Mouse (Mus musculus): ENCODE results near the gene Cog3. TPM values are rescaled to one million over a fixed set of nuclear protein-coding genes. Genes with fewer than 3 reads are reported as not detected.
"Not testable (repeated sequence)": the region's sequence is repeated elsewhere in the genome, so short reads cannot be mapped to it uniquely, and the experiment has no call there.

Gene Cog3
- polyA plus RNA-seq, 1 experiment from 2014 or later: 6.4 TPM

DNA sequence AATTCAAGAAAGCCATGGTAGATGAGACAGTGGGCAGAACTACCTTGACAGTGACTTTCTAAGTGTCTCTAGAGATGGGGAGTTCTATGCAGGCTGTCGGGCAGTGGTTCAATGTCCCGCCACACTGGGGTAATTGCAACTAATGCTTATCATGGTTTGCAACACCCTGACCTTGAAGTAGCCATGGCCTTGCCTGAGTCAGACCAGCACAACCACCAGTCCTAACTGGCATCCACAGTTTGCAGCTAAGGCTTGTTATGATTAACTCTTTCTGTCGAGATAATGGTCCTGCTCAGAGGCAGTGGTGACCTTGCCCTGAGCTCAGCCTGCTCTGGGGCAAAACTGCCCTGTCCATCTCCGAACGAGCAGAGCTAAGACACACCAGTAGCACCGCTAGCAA, 35.0 kb upstream of the Cog3 start:
- WGBS (ENCODE audit: insufficient replicate concordance): 68% methylated on average over 6 of the region's 6 CpGs
- no peak for ATAC-seq (ENCODE audit: low read depth)

GRCm38 (mm10) chr14:75787794-75788175, 33.5 kb upstream of the Cog3 start:
- H3K27me3 ChIP-seq (ENCODE audit: control insufficient read depth, insufficient read depth, low read depth, low read length): no peaks in the 10 kb centered on the region; the same call in 1 of the 2 replicates
- no peaks in the 10 kb centered on the region for H3K9me3 ChIP-seq (replicated peaks; ENCODE audit: control insufficient read depth, low read length)
- H3K4me1 ChIP-seq (ENCODE audit: control insufficient read depth, low read depth, low read length): peaks cover 14% of the 10 kb centered on the region
- H3K4me2 ChIP-seq (ENCODE audit: low read depth, low read length): peak overlapping the region; percentile 81
- peak overlapping the region; percentile 68 for H3K4me3 ChIP-seq (ENCODE audit: low read depth, low read length)
- H3K27ac ChIP-seq (ENCODE audit: low read length): no peak overlapping the region
- peak overlapping the region; percentile 81 for H3K9ac ChIP-seq (ENCODE audit: low read depth, low read length)
- no peaks in the 10 kb centered on the region for H3K36me3 ChIP-seq (ENCODE audit: control insufficient read depth, insufficient read depth)
- whole genome bisulfite sequencing (ENCODE audit: insufficient replicate concordance): 23% methylated on average over 7 of the region's 7 CpGs
- ATAC-seq (ENCODE audit: low read depth): no peak

More for the DNA sequence above, 35.0 kb upstream of the Cog3 start:
- H3K9me3 ChIP-seq (replicated peaks; ENCODE audit: control insufficient read depth, low read length): no peaks in the 10 kb centered on the region
- no peak overlapping the region for H3K9ac ChIP-seq (ENCODE audit: low read depth, low read length)
- H3K27ac ChIP-seq (ENCODE audit: low read length): no peak overlapping the region
- H3K4me3 ChIP-seq (ENCODE audit: low read depth, low read length): no peak overlapping the region
- H3K4me2 ChIP-seq (ENCODE audit: low read depth, low read length): no peak overlapping the region
- H3K36me3 ChIP-seq (ENCODE audit: control insufficient read depth, insufficient read depth): no peaks in the 10 kb centered on the region
- H3K27me3 ChIP-seq (ENCODE audit: control insufficient read depth, insufficient read depth, low read depth, low read length): no peaks in the 10 kb centered on the region; the same call in 1 of the 2 replicates
- peaks cover 14% of the 10 kb centered on the region for H3K4me1 ChIP-seq (ENCODE audit: control insufficient read depth, low read depth, low read length)

DNA sequence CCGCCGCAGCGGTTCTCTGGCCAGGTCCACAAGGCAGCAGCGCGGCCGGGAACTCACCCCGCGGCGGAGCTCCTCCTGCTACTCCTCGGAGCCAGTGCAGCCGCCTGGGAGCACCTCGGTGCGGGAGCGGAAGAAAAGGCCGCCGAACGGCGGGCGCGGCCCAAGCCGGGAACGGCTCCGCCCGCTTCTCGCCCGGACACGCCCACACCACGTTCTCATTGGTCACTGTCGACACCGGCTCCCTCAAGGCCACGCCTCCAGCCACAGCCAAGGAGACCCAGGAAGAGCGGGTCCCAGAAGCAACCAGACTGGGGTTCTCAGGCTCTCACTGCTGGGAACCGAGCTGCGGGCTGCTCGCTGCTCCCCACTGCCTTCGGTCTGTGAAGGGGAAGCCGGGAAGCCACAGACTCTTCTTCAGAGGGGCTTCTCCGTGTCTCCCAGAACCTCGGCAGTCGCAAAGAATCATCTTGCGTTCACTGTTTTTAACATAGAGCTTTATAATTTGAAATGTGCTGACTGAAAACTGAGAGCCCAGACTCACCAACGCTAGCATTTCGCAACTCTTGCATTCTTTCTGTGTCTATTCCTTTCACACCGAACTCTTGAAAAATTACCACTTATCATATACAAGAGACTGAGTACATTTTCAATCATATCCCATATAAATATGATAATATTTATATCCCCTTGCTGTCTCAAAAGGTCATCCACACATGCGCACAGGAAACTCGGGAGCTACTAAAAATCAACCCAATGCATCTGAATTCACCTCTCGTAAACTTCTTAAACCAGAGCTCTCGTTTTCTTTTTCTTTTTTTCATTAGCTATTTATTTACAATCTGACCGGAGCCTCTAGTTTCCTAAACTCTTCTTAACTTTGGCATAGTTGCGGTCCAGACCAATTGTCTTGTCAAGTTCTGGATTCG, 32.8 kb upstream of the Cog3 start, which contains the start of gene Slc25a30:
Gene Slc25a30 (minus strand): TSS at position 170 of the 926 bp plus-strand sequence.
- WGBS (ENCODE audit: insufficient replicate concordance): 4% methylated on average over 51 of the region's 51 CpGs

GRCm38 (mm10) chr14:75786424-75786867, 32.1 kb upstream of the Cog3 start:
- no peaks in the 10 kb centered on the region; the same call in 1 of the 2 replicates for H3K27me3 ChIP-seq (ENCODE audit: control insufficient read depth, insufficient read depth, low read depth, low read length)
- no peaks in the 10 kb centered on the region for H3K9me3 ChIP-seq (replicated peaks; ENCODE audit: control insufficient read depth, low read length)
- no peaks in the 10 kb centered on the region for H3K36me3 ChIP-seq (ENCODE audit: control insufficient read depth, insufficient read depth)
- peak; percentile 58 for ATAC-seq (ENCODE audit: low read depth)
- H3K4me3 ChIP-seq (ENCODE audit: low read depth, low read length): peak overlapping the region; percentile 68
- peak overlapping the region; percentile 81 for H3K4me2 ChIP-seq (ENCODE audit: low read depth, low read length)
- H3K27ac ChIP-seq (ENCODE audit: low read length): peak overlapping the region; percentile 87
- under 1% methylated on average over 31 of the region's 31 CpGs for WGBS (ENCODE audit: insufficient replicate concordance)
- peaks cover 14% of the 10 kb centered on the region for H3K4me1 ChIP-seq (ENCODE audit: control insufficient read depth, low read depth, low read length)
- peak overlapping the region; percentile 87 for H3K9ac ChIP-seq (ENCODE audit: low read depth, low read length)

More for the DNA sequence above, 32.8 kb upstream of the Cog3 start, which contains the start of gene Slc25a30:
- peak; percentile 98 for ATAC-seq (ENCODE audit: low read depth)
- Histone ChIP-seq H3K4me1 (ENCODE audit: control insufficient read depth, low read depth, low read length) (peaks cover 14% of the 10 kb centered on the region), H3K4me3 (ENCODE audit: low read depth, low read length) (peak within 1 kb of the TSS; percentile 68), H3K9ac (ENCODE audit: low read depth, low read length) (peak within 1 kb of the TSS; percentile 87), H3K27me3 (ENCODE audit: control insufficient read depth, insufficient read depth, low read depth, low read length) (no peaks in the 10 kb centered on the region; the same call in 1 of the 2 replicates), H3K4me2 (ENCODE audit: low read depth, low read length) (peak within 1 kb of the TSS; percentile 81), H3K36me3 (ENCODE audit: control insufficient read depth, insufficient read depth) (no peaks in the 10 kb centered on the region), H3K27ac (ENCODE audit: low read length) (peak within 1 kb of the TSS; percentile 87), H3K9me3 (replicated peaks; ENCODE audit: control insufficient read depth, low read length) (no peaks in the 10 kb centered on the region)

DNA sequence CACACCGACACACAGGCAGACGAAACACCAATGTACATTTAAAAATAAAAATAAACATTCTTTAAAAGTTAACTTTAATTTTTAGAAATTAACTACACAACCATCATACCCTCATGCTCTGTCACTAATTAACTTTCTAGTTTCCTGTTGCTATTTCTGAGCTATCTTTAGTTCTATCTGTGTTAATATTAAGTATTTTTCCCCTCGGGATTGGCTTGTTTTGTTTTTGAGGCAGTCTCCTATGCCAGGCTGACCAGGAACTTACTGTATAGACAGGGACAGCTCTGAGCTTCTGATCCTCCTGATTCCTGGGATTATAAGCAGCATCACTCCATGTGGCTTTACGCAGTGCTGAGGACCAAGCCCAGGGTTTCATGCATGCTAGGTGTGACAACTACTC, 25.6 kb upstream of the Cog3 start:
- Histone ChIP-seq H3K9ac (ENCODE audit: low read depth, low read length) (no peak overlapping the region), H3K27me3 (ENCODE audit: control insufficient read depth, insufficient read depth, low read depth, low read length) (no peaks in the 10 kb centered on the region), H3K27ac (ENCODE audit: low read length) (no peak overlapping the region), H3K4me2 (ENCODE audit: low read depth, low read length) (no peak overlapping the region), H3K9me3 (replicated peaks; ENCODE audit: control insufficient read depth, low read length) (no peaks in the 10 kb centered on the region), H3K4me3 (ENCODE audit: low read depth, low read length) (no peak overlapping the region), H3K4me1 (ENCODE audit: control insufficient read depth, low read depth, low read length) (peaks cover 8% of the 10 kb centered on the region; the same call in 1 of the 2 replicates), H3K36me3 (ENCODE audit: control insufficient read depth, insufficient read depth) (no peaks in the 10 kb centered on the region)
- ATAC-seq (ENCODE audit: low read depth): no peak
- WGBS (ENCODE audit: insufficient replicate concordance): 77% methylated on average over 4 of the region's 4 CpGs

DNA sequence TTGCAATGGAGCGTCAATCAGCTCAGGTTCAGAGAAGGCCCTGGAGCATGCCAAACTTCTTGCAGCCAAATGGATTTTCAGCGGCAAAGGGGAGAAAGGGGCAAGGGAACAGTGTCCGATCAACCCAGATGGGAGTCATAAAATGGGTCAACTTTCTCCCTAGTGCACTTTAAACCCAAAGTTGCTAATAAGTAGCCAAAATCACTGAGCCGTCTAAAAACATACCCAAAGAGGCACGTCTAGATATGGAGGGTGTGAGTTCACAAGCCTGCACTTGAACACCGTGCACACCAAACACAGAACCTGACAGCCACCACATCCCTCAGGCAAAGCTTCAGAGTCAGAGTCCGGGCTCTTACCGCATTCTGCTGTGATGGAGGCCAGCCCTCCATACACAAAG, 22.3 kb upstream of the Cog3 start:
- Histone ChIP-seq H3K9me3 (replicated peaks; ENCODE audit: control insufficient read depth, low read length) (no peaks in the 10 kb centered on the region), H3K4me1 (ENCODE audit: control insufficient read depth, low read depth, low read length) (peaks cover 27% of the 10 kb centered on the region), H3K9ac (ENCODE audit: low read depth, low read length) (no peak overlapping the region), H3K27ac (ENCODE audit: low read length) (no peak overlapping the region), H3K4me3 (ENCODE audit: low read depth, low read length) (no peak overlapping the region), H3K27me3 (ENCODE audit: control insufficient read depth, insufficient read depth, low read depth, low read length) (no peaks in the 10 kb centered on the region), H3K36me3 (ENCODE audit: control insufficient read depth, insufficient read depth) (no peaks in the 10 kb centered on the region), H3K4me2 (ENCODE audit: low read depth, low read length) (no peak overlapping the region)
- ATAC-seq (ENCODE audit: low read depth): no peak
- WGBS (ENCODE audit: insufficient replicate concordance): 87% methylated on average over 8 of the region's 8 CpGs

DNA sequence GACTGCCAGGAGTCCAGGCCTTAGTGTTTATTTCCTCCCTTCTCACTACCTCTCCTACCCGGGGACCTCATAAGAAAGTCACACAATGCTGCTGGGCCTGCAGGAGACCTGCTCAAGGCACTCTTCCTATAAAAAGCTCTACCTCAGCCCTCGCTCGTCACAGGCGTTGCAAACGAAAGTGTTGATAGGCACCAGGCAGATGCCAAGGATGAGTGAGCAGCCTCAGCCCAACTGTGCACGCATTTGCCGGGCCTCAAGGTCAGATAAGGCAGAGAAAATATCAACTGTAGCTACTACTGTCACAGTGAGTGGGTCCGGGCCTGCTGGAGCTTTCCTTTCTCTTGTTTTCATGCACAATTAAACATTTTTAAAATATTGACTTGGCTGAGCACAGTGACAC, 19.1 kb upstream of the Cog3 start:
- Histone ChIP-seq H3K4me3 (ENCODE audit: low read depth, low read length) (no peak overlapping the region), H3K9me3 (replicated peaks; ENCODE audit: control insufficient read depth, low read length) (no peaks in the 10 kb centered on the region), H3K27ac (ENCODE audit: low read length) (peak overlapping the region; percentile 32; the same call in 1 of the 2 replicates), H3K36me3 (ENCODE audit: control insufficient read depth, insufficient read depth) (0 out of 2 replicates have a peak, but pooled peaks cover 4% of the 10 kb centered on the region), H3K27me3 (ENCODE audit: control insufficient read depth, insufficient read depth, low read depth, low read length) (no peaks in the 10 kb centered on the region), H3K9ac (ENCODE audit: low read depth, low read length) (no peak overlapping the region), H3K4me1 (ENCODE audit: control insufficient read depth, low read depth, low read length) (peaks cover 27% of the 10 kb centered on the region), H3K4me2 (ENCODE audit: low read depth, low read length) (peak overlapping the region; percentile 12)
- peak; percentile 87 for ATAC-seq (ENCODE audit: low read depth)
- WGBS (ENCODE audit: insufficient replicate concordance): 21% methylated on average over 8 of the region's 8 CpGs

DNA sequence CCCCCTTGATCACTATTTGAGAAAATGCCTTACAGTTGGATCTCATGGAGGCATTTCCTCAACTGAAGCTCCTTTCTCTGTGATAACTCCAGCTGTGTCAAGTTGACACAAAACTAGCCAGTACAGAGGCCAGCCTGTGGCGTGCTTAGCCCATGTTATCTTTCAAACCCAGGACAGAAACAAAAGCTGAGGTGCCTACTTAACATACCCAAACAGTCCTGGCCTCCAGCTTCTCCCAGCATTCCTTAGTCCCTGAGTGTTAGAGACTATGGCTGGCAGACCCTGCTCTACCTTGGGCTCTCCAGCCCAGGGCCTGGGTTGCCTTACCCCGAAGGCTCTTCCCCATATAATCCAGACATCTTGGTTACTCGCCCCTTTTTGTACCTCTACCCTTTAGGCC, 18.1 kb upstream of the Cog3 start:
- H3K27me3 ChIP-seq (ENCODE audit: control insufficient read depth, insufficient read depth, low read depth, low read length); H3K36me3 ChIP-seq (ENCODE audit: control insufficient read depth, insufficient read depth); H3K4me3 ChIP-seq (ENCODE audit: low read depth, low read length); H3K9me3 ChIP-seq (replicated peaks; ENCODE audit: control insufficient read depth, low read length); H3K4me2 ChIP-seq (ENCODE audit: low read depth, low read length); H3K9ac ChIP-seq (ENCODE audit: low read depth, low read length): not testable (repeated sequence)
- H3K4me1 ChIP-seq (ENCODE audit: control insufficient read depth, low read depth, low read length): peaks cover 21% of the 10 kb centered on the region
- peak; percentile 31; the same call in 1 of the 2 replicates for ATAC-seq (ENCODE audit: low read depth)
- peak overlapping the region; percentile 32; the same call in 1 of the 2 replicates for H3K27ac ChIP-seq (ENCODE audit: low read length)
- 53% methylated on average over 3 of the region's 3 CpGs for WGBS (ENCODE audit: insufficient replicate concordance)

DNA sequence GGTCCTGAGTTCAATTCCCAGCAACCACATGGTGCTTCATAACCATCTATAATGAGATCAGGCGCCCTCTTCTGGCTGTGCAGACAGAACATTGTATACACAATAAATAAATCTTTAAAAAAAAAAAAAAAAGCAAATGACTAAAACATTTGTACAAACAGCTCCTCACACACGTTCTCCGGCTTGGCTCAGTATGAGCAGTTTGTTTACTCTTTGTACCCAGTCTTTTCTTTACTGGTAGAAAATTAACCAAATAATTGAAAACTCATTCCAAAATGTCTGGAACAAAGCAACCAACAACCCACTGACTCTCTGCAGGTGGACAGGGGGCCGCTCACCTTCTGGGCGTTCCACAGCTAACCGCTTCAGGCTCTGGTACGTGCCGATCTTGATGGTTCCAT, 16.8 kb upstream of the Cog3 start:
- no peak overlapping the region for H3K27ac ChIP-seq (ENCODE audit: low read length)
- ATAC-seq (ENCODE audit: low read depth): no peak
- H3K9ac ChIP-seq (ENCODE audit: low read depth, low read length): no peak overlapping the region
- H3K9me3 ChIP-seq (replicated peaks; ENCODE audit: control insufficient read depth, low read length): no peaks in the 10 kb centered on the region
- H3K4me1 ChIP-seq (ENCODE audit: control insufficient read depth, low read depth, low read length): peaks cover 19% of the 10 kb centered on the region
- 0 out of 2 replicates have a peak, but pooled peaks cover 4% of the 10 kb centered on the region for H3K36me3 ChIP-seq (ENCODE audit: control insufficient read depth, insufficient read depth)
- H3K4me2 ChIP-seq (ENCODE audit: low read depth, low read length): no peak overlapping the region
- H3K4me3 ChIP-seq (ENCODE audit: low read depth, low read length): no peak overlapping the region
- no peaks in the 10 kb centered on the region for H3K27me3 ChIP-seq (ENCODE audit: control insufficient read depth, insufficient read depth, low read depth, low read length)
- WGBS (ENCODE audit: insufficient replicate concordance): 80% methylated on average over 8 of the region's 8 CpGs

All from liver, embryonic 16.5 days (tissue).